Mouse (Mus musculus) heart, embryonic 10.5 days (tissue): ENCODE measurements around the gene Mob1b. TPM values are rescaled to one million over a fixed set of nuclear protein-coding genes. Genes with fewer than 3 reads are reported as not detected.

ENCODE experiments used
- DNase-seq: peaks from one replicate; pipeline ENCODE4 v3.0.0-alpha.2; 2017; ENCODE audit warnings: low spot score
- H3K27ac ChIP-seq: fragments of 300-500 bp; sonication (generic); 2 replicates; pipeline ENCODE4 v1.5.1; 2016; ENCODE audit warnings: mild to moderate bottlenecking
- H3K27me3 ChIP-seq: fragments of 300-500 bp; sonication (generic); 2 replicates; pipeline ENCODE4 v1.6.1; 2016; ENCODE audit warnings: mild to moderate bottlenecking; ENCODE audit not compliant: poor library complexity, insufficient read depth, severe bottlenecking
- H3K36me3 ChIP-seq: fragments of 300-500 bp; sonication (generic); 2 replicates; pipeline ENCODE4 v1.6.1; 2016; ENCODE audit warnings: mild to moderate bottlenecking, moderate library complexity
- H3K4me1 ChIP-seq: fragments of 300-500 bp; sonication (generic); 2 replicates; pipeline ENCODE4 v1.6.1; 2016; ENCODE audit warnings: mild to moderate bottlenecking
- H3K4me3 ChIP-seq: fragments of 300-500 bp; sonication (generic); 2 replicates; pipeline ENCODE4 v1.5.1; 2016; ENCODE audit warnings: mild to moderate bottlenecking, moderate library complexity
- H3K9me3 ChIP-seq: fragments of 300-500 bp; sonication (generic); 2 replicates; pipeline ENCODE4 v1.6.1; 2016; ENCODE audit warnings: mild to moderate bottlenecking, moderate library complexity
- WGBS: fragments of 180-500 bp; shearing (Covaris S2); methylation state at CpG from one replicate; pipeline ENCODE4 v1.1.7; 2016; 5-methylcytosine and 5-hydroxymethylcytosine counted together
- polyA plus RNA-seq: library from polyadenylated mRNA; unstranded; fragments of >200 nt; fragmentation: Nextera tagmentation; extraction: Ambion mirVana; gene quantifications from 2 replicates; pipeline ENCODE4 v1.2.1, GENCODE M21; 2016

Mob1b gene
- polyA plus RNA-seq, 1 experiment from 2014 or later, result 22.3 TPM

- Histone ChIP-seq H3K4me1 (0 out of 2 replicates have a peak, but pooled peaks cover 3% of the 10 kb centered on the region), H3K27me3 (no peaks in the 10 kb centered on the region), H3K4me3 (no peak overlapping the region), H3K36me3 (no peaks in the 10 kb centered on the region), H3K9me3 (no peaks in the 10 kb centered on the region), H3K27ac (no peak overlapping the region)
- 68% methylated on average over 6 of the region's 6 CpGs for WGBS
- no peak for DNase-seq
These were observed 76.5 kb downstream of the Mob1b start for GRCm38 (mm10) chr5:88797121-88797520.

GRCm38 (mm10) chr5:88805616-88806015 is 85.0 kb downstream of the Mob1b start:
- Histone ChIP-seq H3K4me3 (no peak overlapping the region), H3K36me3 (no peaks in the 10 kb centered on the region), H3K27me3 (no peaks in the 10 kb centered on the region), H3K4me1 (peaks cover 12% of the 10 kb centered on the region), H3K9me3 (no peaks in the 10 kb centered on the region), H3K27ac (no peak overlapping the region)
- whole genome bisulfite sequencing, result 76% methylated on average over 4 of the region's 4 CpGs
- no peak for DNase-seq

- 7% methylated on average over 5 of the region's 5 CpGs for WGBS
- Histone ChIP-seq H3K36me3 (no peaks in the 10 kb centered on the region), H3K27ac (no peak overlapping the region), H3K4me3 (no peak overlapping the region), H3K27me3 (no peaks in the 10 kb centered on the region), H3K9me3 (no peaks in the 10 kb centered on the region), H3K4me1 (peaks cover 12% of the 10 kb centered on the region)
- DNase-seq, result no peak
These were observed 85.6 kb downstream of the Mob1b start for GRCm38 (mm10) chr5:88806278-88806677.

GRCm38 (mm10) chr5:88807342-88807741 is 86.7 kb downstream of the Mob1b start:
- Histone ChIP-seq H3K27me3 (no peaks in the 10 kb centered on the region), H3K4me3 (no peak overlapping the region), H3K36me3 (no peaks in the 10 kb centered on the region), H3K4me1 (peaks cover 12% of the 10 kb centered on the region), H3K9me3 (no peaks in the 10 kb centered on the region), H3K27ac (no peak overlapping the region)
- no peak for DNase-seq
- WGBS, result 29% methylated on average over 9 of the region's 9 CpGs

- no peaks in the 10 kb centered on the region for H3K9me3 ChIP-seq
- H3K4me1 ChIP-seq, result no peaks in the 10 kb centered on the region
- no peaks in the 10 kb centered on the region for H3K27me3 ChIP-seq
- no peaks in the 10 kb centered on the region for H3K36me3 ChIP-seq
- 71% methylated on average over 2 of the region's 2 CpGs for WGBS
- no peak overlapping the region for H3K27ac ChIP-seq
- no peak overlapping the region for H3K4me3 ChIP-seq
- no peak for DNase-seq
These were observed 92.5 kb downstream of the Mob1b start for GRCm38 (mm10) chr5:88813188-88813587.

Other genes starting within 250 kb of the Mob1b start
- not detected in 2 replicates for gene Enam, start 232.9 kb upstream of the Mob1b start, polyA plus RNA-seq
- gene Jchain, start 193.0 kb upstream of the Mob1b start, polyA plus RNA-seq, result 0.16 TPM in 1 of 2 replicates, not detected in the other
- gene Utp3, start 166.4 kb upstream of the Mob1b start, polyA plus RNA-seq, result 54.0 and 70.3 TPM in 2 replicates
- gene Rufy3, start 155.8 kb upstream of the Mob1b start, polyA plus RNA-seq, result 11.5 and 14.3 TPM in 2 replicates
- gene Grsf1, start 44.7 kb upstream of the Mob1b start, polyA plus RNA-seq, result 71.0 and 71.1 TPM in 2 replicates
- gene Dck, start 44.1 kb downstream of the Mob1b start, polyA plus RNA-seq, result 52.1 and 56.5 TPM in 2 replicates
- gene Slc4a4, start 166.0 kb downstream of the Mob1b start, polyA plus RNA-seq, result 2.2 and 3.0 TPM in 2 replicates